Mouse (Mus musculus): Measurements from ENCODE around the gene Olfr148.

Olfr148 gene

DNA sequence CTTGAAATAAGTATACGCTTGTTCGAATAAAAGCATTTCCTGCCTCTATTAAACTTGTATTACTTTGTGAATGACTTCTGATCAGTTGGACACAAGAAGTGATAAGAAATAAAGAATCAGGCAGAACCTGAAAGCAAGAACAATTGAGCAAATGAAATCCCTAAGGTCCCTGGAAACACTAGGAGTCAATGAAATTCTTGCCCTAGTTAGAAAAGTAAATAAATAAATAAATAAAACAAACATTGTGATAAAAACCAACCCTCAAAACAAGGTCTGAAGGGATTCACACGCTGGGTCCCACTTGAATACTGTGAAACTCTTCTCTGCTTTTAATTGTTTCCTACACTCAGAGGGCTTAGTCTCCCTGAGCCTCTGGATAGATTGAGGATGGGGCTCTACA lies at the start of gene Olfr148:
Gene Olfr148, plus strand, starts transcription at position 301 of the 400 bp plus-strand sequence.
- no peak for DNase-seq (ENCODE audit: low read depth, low spot score)

- no peak for DNase-seq (ENCODE audit: low read depth, low spot score)
Observed at GRCm38 (mm10) chr9:39575469-39575868, 35.0 kb upstream of the Olfr148 start, which contains the start of gene Olfr959. TSS of gene Olfr959 (minus strand) at chr9:39575569.

GRCm38 (mm10) chr9:39577050-39577449 lies 33.4 kb upstream of the Olfr148 start:
- DNase-seq (ENCODE audit: low read depth, low spot score), result no peak

DNA sequence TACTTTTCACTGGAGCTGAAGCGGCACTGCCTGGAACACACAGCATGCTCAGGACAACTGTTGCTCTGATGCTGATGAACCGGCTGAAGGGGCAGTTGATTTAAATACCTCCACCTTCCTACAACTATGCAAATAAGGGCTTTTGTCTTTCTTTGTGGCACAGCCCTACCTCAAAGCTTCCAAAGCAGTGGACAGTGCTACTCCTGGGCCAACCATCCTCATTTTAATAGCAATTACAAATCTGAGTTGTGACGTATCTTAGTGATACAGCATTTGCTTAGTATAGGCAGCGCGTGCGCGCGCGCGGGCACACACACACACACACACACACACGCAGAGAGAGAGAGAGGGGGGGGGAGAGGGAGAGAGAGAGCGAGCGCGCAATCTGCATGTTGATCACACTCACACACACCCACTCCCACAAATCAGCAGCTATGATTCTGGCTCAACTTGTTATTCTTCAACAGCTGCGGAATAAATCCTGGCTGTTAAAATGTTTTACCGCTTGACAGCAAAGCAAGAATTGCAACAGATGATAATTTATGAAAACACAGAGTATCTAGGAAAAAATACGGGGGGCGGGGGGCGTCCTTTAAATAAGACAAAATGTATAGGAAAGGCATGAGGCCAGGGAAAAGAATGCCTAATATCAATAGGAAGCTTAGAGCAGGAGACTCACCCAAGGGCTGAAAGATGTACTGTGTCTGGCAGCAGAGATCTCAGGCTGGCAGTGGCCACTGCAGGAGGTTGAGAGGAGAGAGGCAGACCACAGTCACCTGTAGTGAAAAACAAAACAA lies 7.7 kb upstream of the Olfr148 start:
- DNase-seq (ENCODE audit: low read depth, low spot score), result peak; percentile 54

DNA sequence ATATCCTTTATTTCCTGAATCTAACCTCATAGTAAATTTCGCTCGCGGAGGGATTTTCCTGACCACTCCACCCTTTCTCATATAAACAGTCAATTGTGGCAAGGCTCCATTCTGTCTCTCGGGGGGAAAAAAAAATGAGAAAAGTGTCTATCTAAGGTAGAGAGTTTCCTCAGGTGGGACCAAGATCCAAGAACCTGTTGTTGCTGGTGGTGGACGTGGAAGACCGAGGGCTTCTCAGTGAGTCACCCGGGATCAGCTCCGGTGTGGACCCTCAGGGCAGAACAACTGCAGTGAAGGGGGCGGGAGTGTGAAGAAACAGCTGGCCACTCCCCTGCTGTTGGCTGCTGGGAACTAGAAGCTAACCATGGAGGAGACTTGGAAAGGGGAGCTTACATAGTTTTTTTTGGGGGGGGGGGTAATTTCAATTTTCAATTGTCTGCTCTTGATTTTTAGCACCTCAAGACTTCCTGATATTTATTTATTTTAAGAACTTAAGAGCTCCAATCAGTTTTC lies 7.1 kb upstream of the Olfr148 start:
- peak; percentile 13 for DNase-seq (ENCODE audit: low read depth, low spot score)

- DNase-seq (ENCODE audit: low read depth, low spot score), result peak; percentile 30
Observed at GRCm38 (mm10) chr9:39603999-39604453, 6.4 kb upstream of the Olfr148 start, which contains the start of gene AW551984. TSS of gene AW551984 (minus strand) at chr9:39604403.

DNA sequence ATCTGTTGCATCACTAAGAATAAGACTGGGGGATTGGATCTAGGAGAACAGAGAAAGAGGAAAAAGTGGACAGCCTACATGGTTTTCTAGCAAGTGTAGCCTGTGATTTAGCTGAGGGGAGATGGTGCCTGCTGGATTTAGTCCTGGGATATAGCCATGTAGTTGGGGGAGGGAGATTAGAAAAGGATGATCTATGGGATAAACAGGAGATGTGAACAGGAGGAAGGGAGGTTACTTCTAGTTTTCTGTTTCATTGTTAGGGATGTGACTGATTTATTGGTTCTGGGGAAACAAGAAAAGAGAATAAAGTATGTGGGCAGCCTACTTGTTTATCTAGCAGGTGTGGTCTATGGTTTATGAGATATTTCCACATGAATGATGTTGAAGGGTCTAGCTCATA lies 2.0 kb upstream of the Olfr148 start:
- no peak for DNase-seq (ENCODE audit: low read depth, low spot score)

DNA sequence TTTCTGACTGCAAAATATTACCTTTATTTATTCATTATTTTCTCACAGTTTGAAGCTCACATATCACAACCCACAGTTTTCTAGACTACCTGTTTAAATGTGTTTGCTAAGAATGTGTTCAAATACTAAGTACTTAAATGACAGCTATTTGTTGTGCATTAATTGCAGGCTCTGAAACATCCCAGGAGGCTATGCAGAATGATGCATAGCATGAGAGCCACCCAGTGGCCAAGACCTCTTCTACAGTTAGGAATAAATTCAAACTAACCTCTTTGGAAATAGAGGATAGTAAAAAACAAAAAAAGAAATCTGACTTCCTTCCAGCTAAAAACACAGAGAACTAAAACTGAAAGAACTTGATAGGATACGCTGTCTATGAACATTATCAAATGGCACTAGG lies 1.5 kb downstream of the Olfr148 start:
- DNase-seq (ENCODE audit: low read depth, low spot score), result peak; percentile 12

GRCm38 (mm10) chr9:39621073-39621472 lies 10.6 kb downstream of the Olfr148 start, which contains the start of gene Olfr960:
TSS of gene Olfr960 (plus strand) at chr9:39621373.
- DNase-seq (ENCODE audit: low read depth, low spot score), result no peak

- DNase-seq (ENCODE audit: low read depth, low spot score), result no peak
Observed at GRCm38 (mm10) chr9:39623783-39624182, 13.3 kb downstream of the Olfr148 start.

DNA sequence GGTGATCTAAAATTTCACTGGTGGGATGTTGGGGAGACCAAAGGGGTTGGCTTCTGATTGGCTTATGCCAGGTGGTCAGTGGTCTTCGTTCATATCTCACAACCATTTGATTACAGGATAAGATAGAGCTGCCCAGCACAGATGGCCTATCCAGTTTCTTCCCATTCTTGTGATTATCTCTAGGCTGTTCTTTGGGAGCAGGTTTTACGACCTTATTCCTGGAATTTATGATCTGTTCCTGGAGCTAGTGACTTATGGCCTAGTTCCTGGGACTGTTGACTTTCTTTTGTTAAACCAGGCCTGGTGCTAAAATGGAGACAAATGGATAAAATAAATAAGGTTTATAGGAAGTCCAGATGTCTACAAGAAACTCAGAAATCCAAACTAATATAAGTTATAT lies 14.3 kb downstream of the Olfr148 start:
- no peak for DNase-seq (ENCODE audit: low read depth, low spot score)

GRCm38 (mm10) chr9:39629069-39629468 lies 18.6 kb downstream of the Olfr148 start:
- no peak for DNase-seq (ENCODE audit: low read depth, low spot score)

DNA sequence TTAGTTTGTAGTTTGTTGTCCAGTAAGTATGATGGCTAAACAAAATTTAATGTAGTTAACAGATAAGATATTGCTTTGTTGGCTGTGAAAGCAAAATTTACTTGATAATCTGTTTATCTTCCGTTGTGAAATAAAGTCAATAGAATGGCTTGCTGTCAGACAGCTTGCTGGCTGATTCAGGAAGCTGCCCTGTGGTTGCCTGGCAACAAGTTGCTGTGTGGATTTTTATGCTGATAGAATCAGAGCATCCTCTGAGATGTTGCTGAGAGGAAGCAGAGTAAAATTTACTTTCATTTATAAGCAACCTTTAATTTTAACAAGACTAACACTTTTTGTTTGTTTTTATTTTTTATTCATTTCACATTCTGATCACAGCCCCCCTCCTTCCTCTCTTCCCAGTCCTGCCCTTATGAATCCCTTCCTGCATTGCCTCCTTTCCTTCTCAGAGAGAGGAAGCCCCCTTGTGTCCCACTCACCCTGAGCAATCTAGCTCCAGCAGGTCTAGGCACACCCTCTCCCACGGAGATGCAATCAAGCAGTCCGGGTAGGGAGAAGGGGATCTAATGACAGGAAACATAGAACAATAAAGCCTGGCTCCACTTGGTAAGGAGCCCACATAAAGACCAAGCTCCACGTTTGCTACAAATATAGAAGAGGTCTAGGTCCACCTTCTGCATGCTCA lies 23.6 kb downstream of the Olfr148 start:
- peak; percentile 15 for DNase-seq (ENCODE audit: low read depth, low spot score)

GRCm38 (mm10) chr9:39644785-39645184 lies 34.3 kb downstream of the Olfr148 start, which contains the start of gene Olfr961:
TSS of gene Olfr961 (plus strand) at chr9:39645085.
- no peak for DNase-seq (ENCODE audit: low read depth, low spot score)

DNA sequence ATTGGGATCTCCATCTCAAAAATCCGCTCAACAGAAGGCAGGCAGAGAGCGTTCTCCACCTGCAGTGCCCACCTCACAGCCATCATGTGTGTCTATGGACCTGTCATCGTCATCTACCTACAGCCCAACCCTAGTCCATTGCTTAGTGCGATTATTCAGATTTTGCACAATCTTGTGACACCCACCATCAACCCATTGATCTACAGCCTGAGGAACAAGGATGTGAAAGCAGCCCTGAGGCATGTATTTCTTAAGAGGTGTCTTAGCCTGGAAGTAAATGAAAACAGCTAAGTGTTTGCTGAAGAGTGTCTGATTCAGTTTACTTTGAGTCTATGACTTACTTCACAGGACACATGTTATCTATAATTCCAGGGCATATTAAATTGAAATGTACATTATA lies 36.9 kb downstream of the Olfr148 start:
- DNase-seq (ENCODE audit: low read depth, low spot score), result no peak

- no peak for DNase-seq (ENCODE audit: low read depth, low spot score)
Observed at GRCm38 (mm10) chr9:39654756-39655396, 44.4 kb downstream of the Olfr148 start.

Data from R1 (cell line).